Mouse (Mus musculus): Measurements from ENCODE around the gene Slc16a14. TPM values are rescaled to one million over a fixed set of nuclear protein-coding genes. Genes with fewer than 3 reads are reported as not detected.

The Slc16a14 gene
- 0.03 and 0.04 TPM in 2 replicates for polyA plus RNA-seq (2012; rRNA removed)

GRCm38 (mm10) chr1:84934503-84935333 lies at the start of gene Slc16a14:
Gene Slc16a14, minus strand, starts transcription at chr1:84935134.

Other genes with a start within 250 kb of the Slc16a14 start
- 1.1 and 3.0 TPM in 2 replicates for gene Dner, start 238.9 kb downstream of the Slc16a14 start, polyA plus RNA-seq (2012; rRNA removed)
- gene Fbxo36, start 95.3 kb downstream of the Slc16a14 start, polyA plus RNA-seq (2012; rRNA removed) = 0.84 and 1.2 TPM in 2 replicates
- 1.6 and 3.0 TPM in 2 replicates for gene Trip12, start 94.6 kb downstream of the Slc16a14 start, polyA plus RNA-seq (2012; rRNA removed)
- not detected in 2 replicates for gene Gm10553, start 165.0 kb upstream of the Slc16a14 start, polyA plus RNA-seq (2012; rRNA removed)
- not detected in 2 replicates for gene A530032D15Rik, start 174.7 kb upstream of the Slc16a14 start, polyA plus RNA-seq (2012; rRNA removed)